Mouse (Mus musculus): ENCODE data around the gene Nbl1. TPM values are rescaled to one million over a fixed set of nuclear protein-coding genes. Genes with fewer than 3 reads are reported as not detected.

Gene Nbl1
- polyA plus RNA-seq, 1 experiment from 2014 or later = 53.6 TPM

- no peak for ATAC-seq (ENCODE audit: low FRiP score, low TSS enrichment)
- no peaks in the 10 kb centered on the region for H3K36me3 ChIP-seq (ENCODE audit: control insufficient read depth, insufficient read depth, low read length)
- 78% methylated on average over 6 of the region's 6 CpGs for WGBS
Measured at GRCm38 (mm10) chr4:139048518-139048917, 44.3 kb downstream of the Nbl1 start.

GRCm38 (mm10) chr4:139046354-139046753 is 46.4 kb downstream of the Nbl1 start:
- no peak for TF ChIP-seq CTCF (IDR thresholded peaks at IDR 0.05; ENCODE audit: low read depth)
- no peak for TF ChIP-seq EP300 (optimal IDR thresholded peaks at IDR 0.05)
- Histone ChIP-seq H3K27ac (replicated peaks) (no peak overlapping the region), H3K4me1 (replicated peaks; ENCODE audit: control insufficient read depth, insufficient read depth) (no peaks in the 10 kb centered on the region), H3K9me3 (ENCODE audit: control insufficient read depth, low read length) (no peaks in the 10 kb centered on the region), H3K36me3 (ENCODE audit: control insufficient read depth, insufficient read depth, low read length) (no peaks in the 10 kb centered on the region), H3K4me3 (ENCODE audit: low read depth, low read length) (no peak overlapping the region), H3K4me2 (replicated peaks; ENCODE audit: low read depth) (no peak overlapping the region), H3K9ac (ENCODE audit: low read length) (no peak overlapping the region), H3K27me3 (ENCODE audit: control insufficient read depth, insufficient read depth, low read length) (no peaks in the 10 kb centered on the region)
- 79% methylated on average over 5 of the region's 5 CpGs for whole genome bisulfite sequencing
- DNase-seq (ENCODE audit: low spot score) (no peak), ATAC-seq (ENCODE audit: low FRiP score, low TSS enrichment) (no peak)

More at GRCm38 (mm10) chr4:139048518-139048917, 44.3 kb downstream of the Nbl1 start:
- TF ChIP-seq CTCF (IDR thresholded peaks at IDR 0.05; ENCODE audit: low read depth) (no peak), EP300 (optimal IDR thresholded peaks at IDR 0.05) (no peak)
- Histone ChIP-seq H3K4me2 (replicated peaks; ENCODE audit: low read depth) (no peak overlapping the region), H3K9me3 (ENCODE audit: control insufficient read depth, low read length) (no peaks in the 10 kb centered on the region), H3K4me3 (ENCODE audit: low read depth, low read length) (no peak overlapping the region), H3K9ac (ENCODE audit: low read length) (no peak overlapping the region), H3K27me3 (ENCODE audit: control insufficient read depth, insufficient read depth, low read length) (no peaks in the 10 kb centered on the region), H3K4me1 (replicated peaks; ENCODE audit: control insufficient read depth, insufficient read depth) (no peaks in the 10 kb centered on the region), H3K27ac (replicated peaks) (no peak overlapping the region)
- DNase-seq (ENCODE audit: low spot score) = no peak

- Histone ChIP-seq H3K9ac (ENCODE audit: low read length) (no peak overlapping the region), H3K4me3 (ENCODE audit: low read depth, low read length) (no peak overlapping the region), H3K36me3 (ENCODE audit: control insufficient read depth, insufficient read depth, low read length) (no peaks in the 10 kb centered on the region), H3K4me1 (replicated peaks; ENCODE audit: control insufficient read depth, insufficient read depth) (no peaks in the 10 kb centered on the region), H3K9me3 (ENCODE audit: control insufficient read depth, low read length) (no peaks in the 10 kb centered on the region), H3K27ac (replicated peaks) (no peak overlapping the region), H3K27me3 (ENCODE audit: control insufficient read depth, insufficient read depth, low read length) (no peaks in the 10 kb centered on the region), H3K4me2 (replicated peaks; ENCODE audit: low read depth) (no peak overlapping the region)
- TF ChIP-seq CTCF (IDR thresholded peaks at IDR 0.05; ENCODE audit: low read depth) = no peak
- no peak for TF ChIP-seq EP300 (optimal IDR thresholded peaks at IDR 0.05)
- 85% methylated on average over 5 of the region's 5 CpGs for WGBS
- ATAC-seq (ENCODE audit: low FRiP score, low TSS enrichment) (no peak), DNase-seq (ENCODE audit: low spot score) (no peak)
Measured at GRCm38 (mm10) chr4:139044566-139044965, 48.2 kb downstream of the Nbl1 start.

GRCm38 (mm10) chr4:139043600-139043999 is 49.2 kb downstream of the Nbl1 start:
- no peaks in the 10 kb centered on the region for H3K27me3 ChIP-seq (ENCODE audit: control insufficient read depth, insufficient read depth, low read length)
- no peaks in the 10 kb centered on the region for H3K4me1 ChIP-seq (replicated peaks; ENCODE audit: control insufficient read depth, insufficient read depth)
- H3K36me3 ChIP-seq (ENCODE audit: control insufficient read depth, insufficient read depth, low read length) = no peaks in the 10 kb centered on the region
- ATAC-seq (ENCODE audit: low FRiP score, low TSS enrichment) = no peak
- WGBS = 81% methylated on average over 2 of the region's 2 CpGs
- H3K4me2 ChIP-seq (replicated peaks; ENCODE audit: low read depth) = no peak overlapping the region
- no peak overlapping the region for H3K27ac ChIP-seq (replicated peaks)
- no peaks in the 10 kb centered on the region for H3K9me3 ChIP-seq (ENCODE audit: control insufficient read depth, low read length)
- H3K4me3 ChIP-seq (ENCODE audit: low read depth, low read length) = no peak overlapping the region
- no peak for DNase-seq (ENCODE audit: low spot score)
- TF ChIP-seq EP300 (optimal IDR thresholded peaks at IDR 0.05) (no peak), CTCF (IDR thresholded peaks at IDR 0.05; ENCODE audit: low read depth) (no peak)
- H3K9ac ChIP-seq (ENCODE audit: low read length) = no peak overlapping the region

- no peaks in the 10 kb centered on the region for H3K27me3 ChIP-seq (ENCODE audit: control insufficient read depth, insufficient read depth, low read length)
- H3K36me3 ChIP-seq (ENCODE audit: control insufficient read depth, insufficient read depth, low read length) = no peaks in the 10 kb centered on the region
- H3K4me1 ChIP-seq (replicated peaks; ENCODE audit: control insufficient read depth, insufficient read depth) = no peaks in the 10 kb centered on the region
- TF ChIP-seq EP300 (optimal IDR thresholded peaks at IDR 0.05) (no peak), CTCF (IDR thresholded peaks at IDR 0.05; ENCODE audit: low read depth) (no peak)
- WGBS = 84% methylated on average over 5 of the region's 5 CpGs
- DNase-seq (ENCODE audit: low spot score) (no peak), ATAC-seq (ENCODE audit: low FRiP score, low TSS enrichment) (no peak)
- H3K4me2 ChIP-seq (replicated peaks; ENCODE audit: low read depth) = no peak overlapping the region
- H3K9ac ChIP-seq (ENCODE audit: low read length) = no peak overlapping the region
- no peak overlapping the region for H3K27ac ChIP-seq (replicated peaks)
- no peak overlapping the region for H3K4me3 ChIP-seq (ENCODE audit: low read depth, low read length)
- H3K9me3 ChIP-seq (ENCODE audit: control insufficient read depth, low read length) = no peaks in the 10 kb centered on the region
Measured at GRCm38 (mm10) chr4:139042611-139043010, 50.2 kb downstream of the Nbl1 start.

- Histone ChIP-seq H3K4me3 (ENCODE audit: low read depth, low read length) (no peak overlapping the region), H3K4me2 (replicated peaks; ENCODE audit: low read depth) (no peak overlapping the region), H3K4me1 (replicated peaks; ENCODE audit: control insufficient read depth, insufficient read depth) (no peaks in the 10 kb centered on the region), H3K9me3 (ENCODE audit: control insufficient read depth, low read length) (no peaks in the 10 kb centered on the region), H3K27ac (replicated peaks) (no peak overlapping the region), H3K36me3 (ENCODE audit: control insufficient read depth, insufficient read depth, low read length) (0 out of 2 replicates have a peak, but pooled peaks cover 4% of the 10 kb centered on the region), H3K9ac (ENCODE audit: low read length) (no peak overlapping the region), H3K27me3 (ENCODE audit: control insufficient read depth, insufficient read depth, low read length) (no peaks in the 10 kb centered on the region)
- DNase-seq (ENCODE audit: low spot score) (no peak), ATAC-seq (ENCODE audit: low FRiP score, low TSS enrichment) (peak; percentile 27; the same call in 1 of the 2 replicates)
- no peak for TF ChIP-seq CTCF (IDR thresholded peaks at IDR 0.05; ENCODE audit: low read depth)
- WGBS = 32% methylated on average over 10 of the region's 10 CpGs
Measured at GRCm38 (mm10) chr4:139040084-139040839, 52.5 kb downstream of the Nbl1 start.
